Mouse (Mus musculus): ENCODE results near the gene Dnajc22.
A peak's percentile ranks its signal among the peaks of the same experiment; 100 is the strongest.

The Dnajc22 gene

GRCm38 (mm10) chr15:99087253-99088075 lies 5.5 kb upstream of the Dnajc22 start, which contains the start of gene C1ql4:
Gene C1ql4, minus strand, starts transcription at chr15:99087817.
- DNase-seq (ENCODE audit: low spot score), result peak; percentile 68

GRCm38 (mm10) chr15:99088292-99088691 lies 4.7 kb upstream of the Dnajc22 start:
- peak; percentile 74 for DNase-seq (ENCODE audit: low spot score)

DNA sequence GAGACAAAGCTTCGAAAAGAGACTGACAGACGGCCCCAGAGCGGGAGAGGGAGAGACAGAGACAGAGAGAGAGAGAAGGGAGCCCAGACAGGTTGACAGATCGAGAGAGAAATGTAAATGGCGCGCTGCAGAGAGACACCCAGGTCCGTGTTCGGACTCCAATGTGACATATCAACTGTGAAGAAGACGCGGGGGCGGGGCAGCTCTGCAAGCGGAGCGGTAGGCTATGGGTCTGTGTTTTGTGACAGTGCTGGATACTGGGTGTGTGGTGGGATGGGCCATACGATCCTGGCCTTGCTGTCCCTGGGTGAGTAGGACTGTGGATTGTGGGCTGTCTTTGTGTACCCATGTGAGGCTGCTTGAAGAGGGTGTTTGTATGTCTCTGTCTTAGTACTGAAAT lies 3.9 kb upstream of the Dnajc22 start:
- DNase-seq (ENCODE audit: low spot score), result no peak

DNA sequence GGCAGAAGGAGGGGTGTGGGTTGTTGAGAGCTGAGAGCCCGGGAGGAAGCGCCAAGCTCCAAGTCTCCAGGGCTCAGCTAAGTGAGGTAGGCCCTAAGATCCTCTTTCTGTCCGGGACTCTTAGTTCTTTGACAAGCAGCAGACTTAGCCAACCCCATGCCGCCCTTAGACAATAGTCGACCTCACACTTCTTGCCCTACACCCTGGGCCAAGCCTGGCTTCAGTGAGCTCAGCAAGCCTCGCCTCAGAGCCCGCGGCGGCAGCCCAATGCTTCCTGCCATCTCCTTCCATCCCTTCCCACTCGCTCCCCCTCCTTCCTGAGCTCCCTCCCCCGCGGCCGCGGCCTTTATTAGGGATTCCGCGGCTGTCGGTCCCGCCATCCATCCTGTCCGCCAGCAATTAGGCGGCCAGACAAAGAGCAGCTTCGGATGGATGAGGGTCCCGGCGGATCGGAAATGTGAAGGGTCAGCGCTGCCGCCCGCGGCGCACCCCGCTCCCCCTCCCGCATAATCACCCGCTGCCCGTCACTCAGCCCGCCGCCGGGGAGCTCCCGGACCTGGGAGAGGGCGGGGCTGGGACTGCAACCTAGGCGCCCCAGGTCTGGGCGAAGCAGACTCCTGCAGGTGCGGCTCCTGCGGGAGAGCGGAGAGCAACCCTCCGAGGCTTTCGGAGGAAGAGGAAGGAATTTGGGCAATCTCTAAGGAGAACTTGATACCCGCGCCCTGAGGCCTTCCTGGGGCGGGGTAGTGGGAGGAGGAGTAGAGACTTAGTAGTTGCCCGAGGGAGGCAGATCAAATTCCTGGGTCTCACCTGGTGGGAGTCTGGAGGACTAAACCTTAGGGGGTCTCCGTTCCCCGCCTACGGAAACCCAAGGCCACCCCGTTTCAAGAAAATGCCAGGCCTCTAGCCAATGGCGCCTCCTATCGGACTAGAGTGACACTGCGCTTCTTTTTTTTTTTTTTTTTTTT lies 605 bp downstream of the Dnajc22 start:
- no peak for DNase-seq (ENCODE audit: low spot score)

- no peak for DNase-seq (ENCODE audit: low spot score)
Observed at GRCm38 (mm10) chr15:99094631-99095270, 1.8 kb downstream of the Dnajc22 start.

DNA sequence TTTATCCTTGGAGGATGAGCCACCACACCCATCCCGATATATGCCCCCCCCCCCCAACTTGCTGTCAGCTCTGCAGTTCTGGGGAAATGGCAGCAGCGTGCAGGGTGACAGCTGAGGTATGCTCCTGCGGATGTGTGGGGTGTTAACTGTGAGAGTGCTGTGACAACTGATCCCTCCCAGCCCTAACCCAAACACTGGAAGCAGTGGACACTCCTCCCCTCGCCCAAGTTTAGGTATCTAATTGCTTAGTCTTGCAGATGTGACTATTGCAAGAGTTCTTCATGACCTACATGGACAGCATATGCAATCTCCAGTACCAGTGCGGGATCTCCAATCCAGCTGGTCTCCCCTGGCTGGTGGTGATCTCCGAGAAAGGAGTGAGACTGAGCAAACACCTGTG lies 2.4 kb downstream of the Dnajc22 start:
- no peak for DNase-seq (ENCODE audit: low spot score)

DNA sequence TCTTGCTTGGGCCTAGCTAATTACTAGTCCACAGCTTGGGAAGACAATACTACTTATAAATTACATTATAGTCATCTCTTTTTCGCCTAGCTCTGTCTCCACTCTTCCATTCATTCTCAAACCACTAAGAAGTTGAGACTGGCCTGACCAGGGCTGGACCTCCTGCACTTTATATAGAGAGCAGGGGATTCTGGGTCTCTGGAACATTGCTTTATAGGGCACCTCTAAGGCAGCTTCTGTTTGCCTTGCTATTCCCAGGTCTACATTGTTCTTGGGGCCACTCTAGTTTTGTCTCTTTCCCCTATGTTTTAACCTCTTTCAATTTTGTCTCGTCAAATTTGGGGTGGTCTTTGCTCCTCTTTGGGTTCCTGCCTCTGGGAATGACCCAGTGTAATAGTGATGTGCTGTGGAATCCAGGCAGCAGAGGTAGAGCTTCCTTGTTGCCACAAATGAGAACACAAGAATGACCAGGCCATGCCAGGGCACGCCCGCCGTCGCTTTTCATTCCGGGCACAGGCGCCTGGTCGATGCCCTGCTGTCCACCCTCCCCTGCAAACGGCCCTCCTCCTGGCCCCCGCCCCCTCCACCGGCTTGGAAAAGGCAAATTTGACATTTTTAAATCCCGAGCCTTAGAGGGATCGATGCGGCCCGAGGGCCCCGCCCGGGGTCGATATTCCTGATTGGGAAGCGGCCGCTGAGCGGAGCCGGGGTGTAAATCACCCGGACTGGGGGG lies 3.3 kb downstream of the Dnajc22 start:
- no peak for DNase-seq (ENCODE audit: low spot score)

GRCm38 (mm10) chr15:99096831-99097500 lies 4.0 kb downstream of the Dnajc22 start:
- no peak for DNase-seq (ENCODE audit: low spot score)

- DNase-seq (ENCODE audit: low spot score), result no peak
Observed at GRCm38 (mm10) chr15:99097840-99098492, 5.0 kb downstream of the Dnajc22 start.

DNA sequence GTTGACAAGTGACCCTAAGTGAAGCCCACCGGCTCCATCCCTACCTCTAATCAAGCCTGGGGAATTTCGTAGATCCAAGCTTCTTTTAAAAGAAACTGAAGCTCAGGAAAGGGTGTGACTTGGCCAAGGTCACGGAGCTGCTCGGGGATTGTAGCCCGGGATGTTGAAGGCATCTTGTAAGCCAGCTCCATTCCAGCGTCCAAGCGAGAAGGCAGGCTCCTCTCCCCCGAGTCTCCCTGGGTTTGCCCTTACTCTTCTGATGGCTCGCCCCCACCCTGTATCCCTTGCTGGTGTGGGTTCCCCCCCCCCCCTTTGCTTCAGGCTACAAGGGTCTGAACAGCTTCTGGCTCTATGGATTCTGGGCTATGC lies 5.5 kb downstream of the Dnajc22 start:
- DNase-seq (ENCODE audit: low spot score), result no peak

- DNase-seq (ENCODE audit: low spot score), result peak; percentile 46
Observed at GRCm38 (mm10) chr15:99099139-99099556, 6.2 kb downstream of the Dnajc22 start.

- no peak for DNase-seq (ENCODE audit: low spot score)
Observed at GRCm38 (mm10) chr15:99099984-99100383, 7.0 kb downstream of the Dnajc22 start.

DNA sequence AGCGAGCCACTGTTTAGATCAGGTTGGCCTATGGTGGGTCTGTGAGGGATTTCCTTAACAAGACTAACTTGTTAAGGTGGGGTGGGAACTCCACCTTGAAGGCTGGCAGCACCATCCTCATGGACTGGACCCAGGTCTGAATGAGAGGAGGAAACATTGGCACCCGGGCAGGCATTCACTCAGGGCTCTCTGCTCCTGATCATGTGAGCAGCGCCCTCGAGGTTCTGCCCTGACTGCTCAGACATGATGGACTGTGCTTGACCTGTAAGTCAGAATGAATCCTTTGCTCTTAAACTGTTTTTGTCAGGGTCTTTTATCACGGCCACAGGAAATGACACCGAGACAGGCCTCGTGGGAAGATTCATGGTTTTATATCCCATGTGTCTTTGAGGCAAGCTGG lies 12.3 kb downstream of the Dnajc22 start:
- DNase-seq (ENCODE audit: low spot score), result no peak

DNA sequence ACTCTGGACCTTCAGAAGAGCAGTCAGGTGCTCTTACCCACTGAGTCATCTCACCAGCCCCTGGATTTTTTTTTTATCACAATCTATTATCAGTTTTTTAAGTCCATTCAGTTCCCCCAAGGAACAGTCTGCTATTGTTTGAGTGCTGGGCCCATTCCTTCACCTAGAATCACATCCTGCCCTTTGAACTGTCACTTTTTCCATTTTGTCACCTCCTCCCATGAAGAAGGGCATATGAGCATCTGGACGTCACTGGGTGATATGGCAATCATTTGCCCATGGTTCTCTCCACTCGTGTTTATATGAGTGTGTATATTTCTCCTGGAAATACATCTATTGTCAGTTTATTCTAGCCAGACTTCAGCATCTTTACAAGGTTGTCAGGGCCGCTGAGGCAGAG lies 14.9 kb downstream of the Dnajc22 start:
- DNase-seq (ENCODE audit: low spot score), result no peak

DNA sequence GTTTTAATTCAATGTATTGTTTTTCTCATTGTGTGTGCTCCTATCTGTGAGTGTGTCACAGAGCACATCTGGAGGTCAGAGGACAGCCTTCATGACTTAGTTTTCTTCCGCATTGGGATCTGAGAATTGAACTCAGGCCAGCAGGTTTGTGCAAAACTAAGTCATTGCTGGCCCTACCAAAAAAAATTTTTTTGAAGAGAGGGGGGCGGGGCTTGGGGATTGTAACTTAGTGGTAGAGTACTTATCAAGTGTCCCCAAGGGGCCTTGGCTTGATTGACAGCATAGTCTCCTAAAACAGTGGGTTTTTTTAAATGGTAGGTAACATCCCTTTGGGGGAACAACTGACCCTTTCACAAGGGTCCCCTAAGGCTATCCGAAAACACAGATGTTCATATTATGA lies 18.2 kb downstream of the Dnajc22 start:
- no peak for DNase-seq (ENCODE audit: low spot score)

DNA sequence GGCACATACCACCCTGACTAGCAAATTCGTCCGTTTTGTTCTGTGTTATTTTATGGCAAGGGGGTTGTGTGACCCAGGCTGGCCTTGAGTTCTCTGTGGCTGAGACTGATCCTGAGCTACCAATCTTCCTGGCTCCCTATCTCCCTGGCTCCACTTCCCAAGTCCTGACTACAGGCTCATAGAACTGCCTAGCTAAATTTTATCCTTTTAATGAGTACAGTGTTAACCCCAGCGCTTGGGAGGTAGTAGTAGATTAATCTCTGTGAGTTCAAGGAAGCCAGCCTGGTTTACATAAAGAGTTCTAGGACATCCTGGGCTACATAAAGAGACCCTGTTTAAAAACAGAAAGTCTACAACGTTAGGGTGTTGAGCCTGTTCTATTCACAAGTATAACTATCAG lies 18.8 kb downstream of the Dnajc22 start:
- DNase-seq (ENCODE audit: low spot score), result no peak

DNA sequence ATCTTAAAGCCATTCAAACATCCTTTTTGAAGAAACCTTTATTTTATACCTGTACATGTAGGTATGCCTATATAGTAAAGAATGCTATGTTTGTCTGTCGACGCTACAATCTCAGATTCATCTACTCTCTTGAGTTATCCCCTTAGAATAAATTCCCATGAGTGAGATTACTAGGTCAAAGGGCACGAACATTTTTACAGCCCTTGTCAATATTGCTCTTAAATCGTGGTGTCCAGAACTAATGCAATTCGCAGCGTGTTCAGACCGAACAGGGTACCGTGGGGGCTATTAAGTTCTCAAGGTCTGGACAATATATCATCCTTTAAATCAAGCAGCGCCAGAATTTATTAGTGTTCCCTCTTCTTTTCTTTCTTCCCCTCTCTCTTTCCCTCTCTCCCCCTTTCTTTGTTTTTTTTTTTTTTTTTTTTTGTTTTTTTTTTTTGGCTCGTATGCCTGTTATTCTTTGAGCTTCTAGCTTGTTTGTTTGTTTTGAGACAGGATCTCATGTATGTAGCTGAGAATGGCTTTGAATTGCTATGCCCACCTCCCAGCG lies 19.9 kb downstream of the Dnajc22 start:
- DNase-seq (ENCODE audit: low spot score), result no peak

DNA sequence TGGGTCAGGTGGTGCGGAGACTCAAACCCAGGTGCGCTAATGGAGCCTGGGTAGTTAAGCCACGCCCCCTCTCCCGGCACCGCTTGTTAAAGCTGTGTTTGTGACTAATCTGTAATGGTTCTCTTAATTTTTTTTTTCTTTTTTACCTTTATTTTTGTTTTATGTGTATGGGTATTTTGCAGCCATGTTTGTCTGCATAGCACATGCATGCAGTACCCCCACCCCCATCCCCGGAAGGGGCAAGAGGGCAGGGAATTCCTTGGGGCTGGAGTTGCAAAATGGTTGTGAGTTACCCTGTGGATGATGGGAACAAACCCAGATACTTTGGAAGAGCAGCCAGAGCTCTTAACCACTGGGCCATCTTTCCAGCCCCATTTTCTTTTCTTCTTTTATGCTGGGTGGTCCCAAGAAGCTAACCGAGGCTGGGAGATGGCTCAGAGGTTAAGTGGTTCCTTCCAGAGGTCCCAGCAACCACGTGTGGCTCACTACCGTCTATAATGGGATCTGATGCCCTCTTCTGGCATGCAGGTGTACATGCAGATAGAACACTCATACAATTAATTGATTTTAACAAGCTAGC lies 20.5 kb downstream of the Dnajc22 start:
- DNase-seq (ENCODE audit: low spot score), result no peak

GRCm38 (mm10) chr15:99114312-99115064 lies 21.5 kb downstream of the Dnajc22 start:
- DNase-seq (ENCODE audit: low spot score), result no peak

Data from testis, postnatal 14 days (tissue).